Mouse (Mus musculus) stomach, postnatal 0 days (tissue): ENCODE measurements at regions not wholly inside any gene's neighbourhood (a gene's known extent, or its start where the extent isn't known, plus 50 kb on each side); places are given as distances from the start of the nearest gene placed in this dataset.

Source experiments
- CTCF ChIP-seq: IDR thresholded peaks from 2 replicates; pipeline ENCODE4 v1.5.1; 2016; ENCODE audit warnings: antibody characterized with exemption, low read depth, mild to moderate bottlenecking, moderate library complexity
- EP300 ChIP-seq: optimal IDR thresholded peaks from 2 replicates; pipeline ENCODE3; 2016; ENCODE audit warnings: antibody characterized with exemption

GRCm38 (mm10) chr10:108051637-108052036 is 110.4 kb upstream of the Ppp1r12a start:
- no peak for TF ChIP-seq CTCF
- no peak for TF ChIP-seq EP300
